Mouse (Mus musculus) heart, embryonic 14.5 days (tissue): Measurements from ENCODE around the gene Gck. TPM values are rescaled to one million over a fixed set of nuclear protein-coding genes. Genes with fewer than 3 reads are reported as not detected.

ENCODE experiments used
- ATAC-seq: fragments of 200-750 bp; cut with Nextera tagmentation; 2 replicates; pipeline ENCODE4 v1.8.0; 2017; ENCODE audit warnings: low read depth, moderate TSS enrichment; ENCODE audit not compliant: insufficient number of reproducible peaks, insufficient read depth, low FRiP score
- H3K27ac ChIP-seq, 2 experiments: fragments of 200-500 bp in 1 of 2; fragments of 300-500 bp in 1 of 2; sonication (generic) in 1 of 2; replicated peaks in 1 of 2; 2 replicates each; pipeline ENCODE4 v1.5.1; 2012 to 2014; ENCODE audit warnings: low read depth in 2 of 2, low read length in 2 of 2, control low read depth in 1 of 2, mild to moderate bottlenecking in 1 of 2, mixed read lengths in 1 of 2; ENCODE audit not compliant: control insufficient read depth in 1 of 2, insufficient read depth in 1 of 2
- H3K27me3 ChIP-seq: fragments of 300-500 bp; sonication (generic); 2 replicates; pipeline ENCODE4 v1.6.1; 2014; ENCODE audit warnings: mild to moderate bottlenecking, low read length, control low read depth; ENCODE audit not compliant: control insufficient read depth, insufficient read depth
- H3K36me3 ChIP-seq: fragments of 300-500 bp; sonication (generic); 2 replicates; pipeline ENCODE4 v1.6.1; 2014; ENCODE audit warnings: mild to moderate bottlenecking, control low read depth, low read length, mixed read lengths; ENCODE audit not compliant: control insufficient read depth, insufficient read depth
- H3K4me1 ChIP-seq, 2 experiments: fragments of 200-500 bp in 1 of 2; fragments of 300-500 bp in 1 of 2; sonication (generic) in 1 of 2; 2 replicates each; pipeline ENCODE4 v1.6.1; 2012 to 2014; ENCODE audit warnings: low read length in 2 of 2, control low read depth in 1 of 2, mixed read lengths in 1 of 2; ENCODE audit not compliant: control insufficient read depth in 2 of 2, insufficient read depth in 2 of 2
- H3K4me2 ChIP-seq: fragments of 300-500 bp; sonication (generic); 2 replicates; pipeline ENCODE4 v1.6.1; 2014; ENCODE audit warnings: mild to moderate bottlenecking, low read length
- H3K4me3 ChIP-seq, 2 experiments: fragments of 200-500 bp in 1 of 2; fragments of 300-500 bp in 1 of 2; sonication (generic) in 1 of 2; 2 replicates each; pipeline ENCODE4 v1.5.1; 2012 to 2014; ENCODE audit warnings: low read length in 2 of 2, mild to moderate bottlenecking in 2 of 2, control low read depth in 1 of 2, low read depth in 1 of 2, moderate library complexity in 1 of 2; ENCODE audit not compliant: control insufficient read depth in 1 of 2, insufficient read depth in 1 of 2
- H3K9ac ChIP-seq: fragments of 300-500 bp; sonication (generic); 2 replicates; pipeline ENCODE4 v1.6.1; 2014; ENCODE audit warnings: mild to moderate bottlenecking, low read length
- H3K9me3 ChIP-seq: fragments of 300-500 bp; sonication (generic); 2 replicates; pipeline ENCODE4 v1.6.1; 2016; ENCODE audit warnings: low read length, control low read depth; ENCODE audit not compliant: control insufficient read depth
- WGBS: fragments of 180-500 bp; shearing (Covaris S2); extraction: QIAGEN DNeasy Blood & Tissue Kit; methylation state at CpG from one replicate; pipeline ENCODE4 v1.1.7; 2014; 5-methylcytosine and 5-hydroxymethylcytosine counted together
- polyA plus RNA-seq: library from polyadenylated mRNA; unstranded; fragments of >200 nt; fragmentation: Nextera tagmentation; extraction: Ambion mirVana; gene quantifications from 2 replicates; pipeline ENCODE4 v1.2.1, GENCODE M21; 2014

Gck gene
- polyA plus RNA-seq, 1 experiment from 2014 or later: 0.65 TPM

GRCm38 (mm10) chr11:5901320-5901719 lies 48.6 kb downstream of the Gck start:
- Histone ChIP-seq H3K36me3 (0 out of 2 replicates have a peak, but pooled peaks cover 2% of the 10 kb centered on the region), H3K27ac (peak overlapping the region; percentile 36 to 47; a peak in 3 of 4 replicates), H3K9ac (peak overlapping the region; percentile 73), H3K4me1 (peaks cover 37 to 38% of the 10 kb centered on the region in 2 experiments), H3K27me3 (peaks cover 10% of the 10 kb centered on the region; the same call in 1 of the 2 replicates), H3K4me2 (peak overlapping the region; percentile 67), H3K9me3 (no peaks in the 10 kb centered on the region), H3K4me3 (peak overlapping the region; percentile 35 to 38)
- 27% methylated on average over 3 of the region's 3 CpGs for WGBS
- no peak for ATAC-seq

- WGBS: 90% methylated on average over 10 of the region's 10 CpGs
- ATAC-seq: no peak
- Histone ChIP-seq H3K36me3 (0 out of 2 replicates have a peak, but pooled peaks cover 4% of the 10 kb centered on the region), H3K4me1 (peaks cover 40 to 42% of the 10 kb centered on the region in 2 experiments), H3K9me3 (no peaks in the 10 kb centered on the region), H3K27ac (peak overlapping the region; percentile 77 to 81; a peak in 3 of 4 replicates), H3K4me3 (no peak overlapping the region), H3K9ac (no peak overlapping the region), H3K27me3 (peaks cover 10% of the 10 kb centered on the region; the same call in 1 of the 2 replicates), H3K4me2 (0 out of 2 replicates have a peak overlapping the region, but pooled peaks have one; percentile 73)
Observed at GRCm38 (mm10) chr11:5899286-5899685, 50.6 kb downstream of the Gck start.

GRCm38 (mm10) chr11:5898531-5898930 lies 51.4 kb downstream of the Gck start, which contains the start of gene Myl7:
Gene Myl7, minus strand, starts transcription at chr11:5898782.
- 18% methylated on average over 5 of the region's 5 CpGs for WGBS
- H3K9me3 ChIP-seq: no peaks in the 10 kb centered on the region
- peak within 1 kb of the TSS; percentile 73 for H3K4me2 ChIP-seq
- 0 out of 2 replicates have a peak, but pooled peaks cover 4% of the 10 kb centered on the region for H3K36me3 ChIP-seq
- H3K9ac ChIP-seq: peak within 1 kb of the TSS; percentile 81
- ATAC-seq: peak; percentile 65
- H3K4me3 ChIP-seq: peak within 1 kb of the TSS; percentile 42 to 58
- H3K4me1 ChIP-seq: peaks cover 44 to 45% of the 10 kb centered on the region in 2 experiments
- H3K27ac ChIP-seq: peak within 1 kb of the TSS; percentile 77 to 81
- H3K27me3 ChIP-seq: 0 out of 2 replicates have a peak, but pooled peaks cover 10% of the 10 kb centered on the region

GRCm38 (mm10) chr11:5897839-5898238 lies 52.0 kb downstream of the Gck start:
- Histone ChIP-seq H3K9ac (peak overlapping the region; percentile 81), H3K9me3 (no peaks in the 10 kb centered on the region), H3K36me3 (0 out of 2 replicates have a peak, but pooled peaks cover 4% of the 10 kb centered on the region), H3K4me3 (peak overlapping the region; percentile 42 to 58), H3K27ac (peak overlapping the region; percentile 77 to 81), H3K27me3 (0 out of 2 replicates have a peak, but pooled peaks cover 7% of the 10 kb centered on the region), H3K4me2 (peak overlapping the region; percentile 73), H3K4me1 (peaks cover 49 to 51% of the 10 kb centered on the region in 2 experiments)
- WGBS: 5% methylated on average over 10 of the region's 10 CpGs
- no peak for ATAC-seq

DNA sequence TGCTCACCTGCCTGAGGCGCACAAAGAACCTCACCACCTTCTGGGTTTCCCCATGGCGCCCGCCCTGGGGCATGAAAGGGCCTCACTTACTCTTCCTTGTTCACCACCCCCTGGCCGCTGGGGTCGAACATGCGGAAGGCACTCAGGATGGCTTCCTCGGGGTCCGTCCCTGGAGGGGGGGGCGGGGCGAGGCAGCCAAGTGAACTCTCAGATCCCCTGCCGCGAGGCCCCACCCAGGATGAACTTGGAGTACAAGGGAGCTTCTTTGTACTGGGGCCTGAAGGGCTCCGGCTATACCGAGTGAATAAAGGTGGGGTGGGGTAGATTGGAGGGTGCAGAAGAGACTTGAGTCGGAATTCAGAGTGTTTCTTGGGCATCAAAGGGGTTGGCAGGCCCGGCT lies 52.7 kb downstream of the Gck start:
- Histone ChIP-seq H3K36me3 (0 out of 2 replicates have a peak, but pooled peaks cover 4% of the 10 kb centered on the region), H3K4me2 (peak overlapping the region; percentile 73), H3K27me3 (0 out of 2 replicates have a peak, but pooled peaks cover under 1% of the 10 kb centered on the region), H3K4me1 (peaks cover 52 to 55% of the 10 kb centered on the region in 2 experiments), H3K27ac (peak overlapping the region; percentile 77 to 81), H3K4me3 (peak overlapping the region; percentile 42 to 58), H3K9ac (peak overlapping the region; percentile 81), H3K9me3 (no peaks in the 10 kb centered on the region)
- no peak for ATAC-seq
- 5% methylated on average over 16 of the region's 16 CpGs for whole genome bisulfite sequencing

DNA sequence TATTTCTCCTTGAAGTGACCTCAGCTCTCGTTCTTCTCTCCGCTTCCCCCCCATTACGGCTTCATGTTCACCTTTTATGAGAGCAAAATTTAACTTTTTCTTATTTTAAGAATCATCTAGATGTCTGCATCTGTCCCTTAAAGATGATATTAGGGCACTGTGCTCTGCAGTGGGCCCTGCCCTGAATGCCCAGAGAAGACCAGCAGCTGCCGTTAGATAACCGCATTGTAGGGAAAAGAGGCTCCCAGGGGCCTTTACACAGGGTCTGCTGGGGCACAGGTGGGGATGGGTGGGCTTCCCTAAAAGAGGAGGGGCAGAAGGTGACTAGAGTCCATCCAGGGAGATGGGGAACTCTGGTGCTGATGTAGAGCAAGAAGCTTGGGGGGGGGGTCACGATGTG lies 56.1 kb downstream of the Gck start:
- no peak for ATAC-seq
- H3K27ac ChIP-seq: peak overlapping the region; percentile 55 to 77
- H3K36me3 ChIP-seq: 0 out of 2 replicates have a peak, but pooled peaks cover 4% of the 10 kb centered on the region
- H3K4me3 ChIP-seq: no peak overlapping the region
- H3K4me1 ChIP-seq: peaks cover 65 to 77% of the 10 kb centered on the region in 2 experiments
- H3K27me3 ChIP-seq: no peaks in the 10 kb centered on the region
- H3K4me2 ChIP-seq: no peak overlapping the region
- no peak overlapping the region for H3K9ac ChIP-seq
- no peaks in the 10 kb centered on the region for H3K9me3 ChIP-seq
- WGBS: 40% methylated on average over 6 of the region's 6 CpGs

DNA sequence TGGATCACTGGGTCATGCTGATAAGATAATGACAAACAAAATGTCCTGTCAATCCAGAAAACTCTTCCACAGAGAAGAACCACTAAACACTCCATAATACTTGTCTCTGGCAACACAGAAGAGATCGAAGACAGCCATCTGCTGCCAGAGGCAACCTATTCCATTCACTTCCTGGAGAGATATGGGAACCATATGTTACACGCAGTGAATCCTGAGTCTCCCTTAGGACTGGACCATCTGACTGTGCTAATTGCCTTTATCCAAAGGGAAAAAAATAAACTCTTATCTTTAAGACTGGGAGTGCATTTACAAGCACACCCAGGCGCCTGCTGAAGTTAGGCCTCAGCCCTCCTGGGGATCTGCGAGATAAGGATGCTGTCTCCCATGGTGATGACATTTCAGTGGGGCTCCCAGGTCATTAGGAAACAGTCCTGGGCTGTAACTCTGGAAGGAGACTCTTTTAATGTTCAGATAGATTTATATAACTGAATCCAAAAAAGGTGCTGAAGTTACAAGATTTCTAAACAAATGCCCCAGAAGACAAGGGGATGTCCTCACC lies 57.0 kb downstream of the Gck start:
- no peaks in the 10 kb centered on the region for H3K9me3 ChIP-seq
- H3K36me3 ChIP-seq: 0 out of 2 replicates have a peak, but pooled peaks cover 4% of the 10 kb centered on the region
- WGBS: 8% methylated on average over 4 of the region's 4 CpGs
- no peak overlapping the region for H3K4me3 ChIP-seq
- H3K9ac ChIP-seq: no peak overlapping the region
- ATAC-seq: no peak
- H3K4me1 ChIP-seq: peaks cover 64 to 75% of the 10 kb centered on the region in 2 experiments
- H3K27ac ChIP-seq: peak overlapping the region; percentile 77 to 86
- H3K27me3 ChIP-seq: no peaks in the 10 kb centered on the region
- peak overlapping the region; percentile 9; the same call in 1 of the 2 replicates for H3K4me2 ChIP-seq
